Mouse (Mus musculus) stomach, postnatal 0 days (tissue): ENCODE measurements around the gene Elmod2. TPM values are rescaled to one million over a fixed set of nuclear protein-coding genes. Genes with fewer than 3 reads are reported as not detected.

Experiments used
- ATAC-seq: fragments of 200-750 bp; cut with Nextera tagmentation; 2 replicates; pipeline ENCODE4 v1.8.0; 2017; ENCODE audit not compliant: low FRiP score, low TSS enrichment
- DNase-seq: peaks from one replicate; pipeline ENCODE4 v3.0.0-alpha.2; 2016; ENCODE audit warnings: low spot score
- H3K27ac ChIP-seq: fragments of 300-500 bp; sonication (generic); replicated peaks from 2 replicates; pipeline ENCODE4 v1.5.1; 2014; ENCODE audit warnings: mild to moderate bottlenecking, control low read depth
- H3K27me3 ChIP-seq: fragments of 300-500 bp; sonication (generic); 2 replicates; pipeline ENCODE4 v1.6.1; 2014; ENCODE audit warnings: low read length; ENCODE audit not compliant: control insufficient read depth, insufficient read depth
- H3K36me3 ChIP-seq: fragments of 300-500 bp; sonication (generic); 2 replicates; pipeline ENCODE4 v1.6.1; 2014; ENCODE audit warnings: low read length, mixed read lengths; ENCODE audit not compliant: control insufficient read depth, insufficient read depth
- H3K4me1 ChIP-seq: fragments of 300-500 bp; sonication (generic); replicated peaks from 2 replicates; pipeline ENCODE4 v1.6.1; 2014; ENCODE audit warnings: antibody characterized with exemption; ENCODE audit not compliant: control insufficient read depth, insufficient read depth
- H3K4me2 ChIP-seq: fragments of 300-500 bp; sonication (generic); replicated peaks from 2 replicates; pipeline ENCODE4 v1.6.1; 2014; ENCODE audit warnings: low read depth, mild to moderate bottlenecking, control low read depth, moderate library complexity
- H3K4me3 ChIP-seq: fragments of 300-500 bp; sonication (generic); 2 replicates; pipeline ENCODE4 v1.5.1; 2014; ENCODE audit warnings: low read depth, low read length, control low read depth
- H3K9ac ChIP-seq: fragments of 300-500 bp; sonication (generic); 2 replicates; pipeline ENCODE4 v1.6.1; 2014; ENCODE audit warnings: mild to moderate bottlenecking, low read length, control low read depth, mixed read lengths
- H3K9me3 ChIP-seq: fragments of 300-500 bp; sonication (generic); 2 replicates; pipeline ENCODE4 v1.6.1; 2016; ENCODE audit warnings: low read length; ENCODE audit not compliant: control insufficient read depth
- CTCF ChIP-seq: IDR thresholded peaks from 2 replicates; pipeline ENCODE4 v1.5.1; 2016; ENCODE audit warnings: antibody characterized with exemption, low read depth, mild to moderate bottlenecking, moderate library complexity
- EP300 ChIP-seq: optimal IDR thresholded peaks from 2 replicates; pipeline ENCODE3; 2016; ENCODE audit warnings: antibody characterized with exemption
- WGBS: fragments of 180-500 bp; shearing (Covaris S2); extraction: QIAGEN DNeasy Blood & Tissue Kit; methylation state at CpG from one replicate; pipeline ENCODE4 v1.1.7; 2014; 5-methylcytosine and 5-hydroxymethylcytosine counted together
- polyA plus RNA-seq: library from polyadenylated mRNA; unstranded; fragments of >200 nt; fragmentation: Nextera tagmentation; extraction: Ambion mirVana; gene quantifications from 2 replicates; pipeline ENCODE4 v1.2.1, GENCODE M21; 2015

The Elmod2 gene
- polyA plus RNA-seq, 1 experiment from 2014 or later = 6.5 TPM

GRCm38 (mm10) chr8:83348263-83348662 is 16.0 kb upstream of the Elmod2 start, which contains the start of gene Mgat4d:
Gene Mgat4d (plus strand): TSS chr8:83348471.
- WGBS = 74% methylated on average over 16 of the region's 18 CpGs
- no peaks in the 10 kb centered on the region for H3K27me3 ChIP-seq
- no peaks in the 10 kb centered on the region for H3K4me1 ChIP-seq
- H3K4me2 ChIP-seq = no peak within 1 kb of the TSS
- H3K36me3 ChIP-seq = no peaks in the 10 kb centered on the region
- no peaks in the 10 kb centered on the region for H3K9me3 ChIP-seq
- ATAC-seq = no peak
- DNase-seq = no peak
- no peak for TF ChIP-seq CTCF
- TF ChIP-seq EP300 = no peak
- H3K4me3 ChIP-seq = no peak within 1 kb of the TSS
- H3K27ac ChIP-seq = no peak within 1 kb of the TSS
- H3K9ac ChIP-seq = no peak within 1 kb of the TSS

GRCm38 (mm10) chr8:83342693-83343092 is 10.4 kb upstream of the Elmod2 start:
- Histone ChIP-seq H3K36me3 (no peaks in the 10 kb centered on the region), H3K9me3 (no peaks in the 10 kb centered on the region), H3K27me3 (no peaks in the 10 kb centered on the region), H3K4me1 (no peaks in the 10 kb centered on the region), H3K4me3 (no peak overlapping the region), H3K27ac (no peak overlapping the region), H3K9ac (no peak overlapping the region), H3K4me2 (no peak overlapping the region)
- ATAC-seq = no peak
- TF ChIP-seq EP300 = no peak
- TF ChIP-seq CTCF = peak; percentile 71
- no peak for DNase-seq

- no peaks in the 10 kb centered on the region for H3K4me1 ChIP-seq
- no peak overlapping the region for H3K4me3 ChIP-seq
- no peaks in the 10 kb centered on the region for H3K9me3 ChIP-seq
- H3K36me3 ChIP-seq = no peaks in the 10 kb centered on the region
- H3K27ac ChIP-seq = no peak overlapping the region
- ATAC-seq (no peak), DNase-seq (no peak)
- 86% methylated on average over 3 of the region's 3 CpGs for WGBS
- TF ChIP-seq EP300 (no peak), CTCF (no peak)
- H3K9ac ChIP-seq = no peak overlapping the region
- no peak overlapping the region for H3K4me2 ChIP-seq
- H3K27me3 ChIP-seq = no peaks in the 10 kb centered on the region
These were observed 9.8 kb upstream of the Elmod2 start for GRCm38 (mm10) chr8:83342076-83342475.

DNA sequence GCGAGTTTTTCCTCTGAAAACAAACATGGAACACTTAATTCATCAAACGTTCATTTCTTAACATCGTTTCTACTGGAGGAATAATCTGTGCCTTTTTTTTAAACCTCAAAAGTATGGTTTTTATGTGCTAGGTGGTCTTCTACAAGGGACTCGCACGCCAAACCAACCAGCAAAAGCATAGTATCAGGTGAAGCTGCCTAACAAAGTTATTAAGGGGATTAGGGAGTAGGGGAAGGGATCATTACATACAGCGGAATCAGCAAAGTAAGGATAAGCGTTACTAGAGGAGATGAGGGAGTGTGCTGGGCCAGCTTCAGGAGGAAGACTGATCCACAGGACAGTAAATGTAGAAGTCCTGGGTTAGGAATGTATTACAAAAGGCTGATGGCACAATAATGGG is 578 bp upstream of the Elmod2 start:
- Histone ChIP-seq H3K36me3 (peaks cover 3% of the 10 kb centered on the region; the same call in 1 of the 2 replicates), H3K27me3 (no peaks in the 10 kb centered on the region), H3K9me3 (no peaks in the 10 kb centered on the region), H3K27ac (peak overlapping the region; percentile 45; the same call in 1 of the 2 replicates), H3K4me2 (peak overlapping the region; percentile 95), H3K9ac (no peak overlapping the region), H3K4me3 (peak overlapping the region; percentile 91), H3K4me1 (no peaks in the 10 kb centered on the region)
- DNase-seq = no peak
- TF ChIP-seq CTCF (no peak), EP300 (no peak)
- ATAC-seq = no peak
- 15% methylated on average over 7 of the region's 7 CpGs for WGBS

DNA sequence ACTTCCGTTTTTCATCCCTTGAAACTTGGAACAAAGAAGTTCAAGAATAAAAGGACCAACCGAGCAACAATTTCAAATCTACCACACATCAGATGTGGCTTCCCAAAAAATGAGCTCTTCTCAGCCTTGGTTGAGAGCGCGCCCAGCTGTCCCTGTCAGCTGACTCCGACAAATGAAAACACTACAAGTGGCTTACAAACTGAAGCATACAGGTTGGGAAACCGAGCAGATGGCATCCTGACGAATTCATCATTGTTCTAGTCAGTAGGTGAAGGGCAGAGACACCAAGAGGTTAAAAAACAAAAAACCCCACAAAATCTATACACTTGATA is 753 bp downstream of the Elmod2 start:
- peak overlapping the region; percentile 95 for H3K4me2 ChIP-seq
- peaks cover 3% of the 10 kb centered on the region; the same call in 1 of the 2 replicates for H3K36me3 ChIP-seq
- TF ChIP-seq CTCF (no peak), EP300 (no peak)
- H3K9me3 ChIP-seq = no peaks in the 10 kb centered on the region
- H3K4me3 ChIP-seq = peak overlapping the region; percentile 91
- DNase-seq (peak; percentile 21), ATAC-seq (no peak)
- no peak overlapping the region for H3K27ac ChIP-seq
- WGBS = 6% methylated on average over 7 of the region's 7 CpGs
- no peaks in the 10 kb centered on the region for H3K27me3 ChIP-seq
- no peaks in the 10 kb centered on the region for H3K4me1 ChIP-seq
- no peak overlapping the region; the same call in 1 of the 2 replicates for H3K9ac ChIP-seq

DNA sequence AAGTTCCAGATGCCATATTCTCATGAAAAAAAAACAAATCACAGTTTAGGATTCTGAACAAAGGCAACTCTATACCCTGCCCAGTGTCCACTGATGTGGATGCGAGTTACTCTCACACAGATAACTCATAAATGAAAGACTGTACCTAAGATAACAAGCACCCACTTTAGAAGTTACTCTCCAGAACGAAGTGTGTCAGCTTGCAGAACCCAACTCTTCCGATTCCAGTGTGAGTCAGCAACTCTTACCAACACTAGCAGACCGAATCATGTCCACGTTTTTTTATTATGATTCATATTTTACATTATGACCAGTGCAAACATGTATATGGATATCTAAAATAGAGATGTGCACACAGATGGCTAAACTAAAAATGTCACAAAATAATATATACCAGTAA is 4.4 kb downstream of the Elmod2 start:
- Histone ChIP-seq H3K27ac (no peak overlapping the region), H3K4me3 (no peak overlapping the region), H3K9me3 (no peaks in the 10 kb centered on the region), H3K4me1 (no peaks in the 10 kb centered on the region), H3K36me3 (peaks cover 3% of the 10 kb centered on the region; the same call in 1 of the 2 replicates), H3K9ac (no peak overlapping the region), H3K4me2 (no peak overlapping the region), H3K27me3 (no peaks in the 10 kb centered on the region)
- ATAC-seq (no peak), DNase-seq (no peak)
- no peak for TF ChIP-seq CTCF
- no peak for TF ChIP-seq EP300
- WGBS = 86% methylated on average over 5 of the region's 5 CpGs
